Comparison of ENCODE assay signal across 37 mouse cellular contexts in the genomic region with DNA sequence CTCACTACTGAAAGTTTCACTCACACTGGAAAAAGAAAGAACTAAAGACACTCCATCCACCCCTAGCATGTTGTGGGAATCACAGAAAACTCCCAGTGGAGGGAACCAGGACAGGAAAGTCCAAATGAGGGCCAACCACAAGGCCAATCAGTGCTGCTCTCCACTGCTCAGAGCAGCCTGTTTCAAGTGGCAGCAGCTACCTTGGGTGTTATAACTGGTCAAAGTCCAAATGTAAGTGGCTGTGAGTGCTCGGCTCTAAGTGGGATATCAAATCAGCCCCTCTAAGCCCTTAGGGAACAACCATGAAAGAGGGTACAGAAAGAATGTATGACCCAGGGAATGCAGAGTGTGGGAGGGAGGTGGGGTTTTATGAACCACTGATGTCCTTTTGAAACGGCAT. TPM values are rescaled to one million over a fixed set of nuclear protein-coding genes. Genes with fewer than 3 reads are reported as not detected.
"Had no signal": no experiment of that assay in that cellular context is flagged by ENCODE, and none has a peak within 500 bp of the region (broad histone marks: within the 10 kb centered on the region; RNA-seq: fewer than 3 reads in every experiment).

No protein-coding gene starts in this region.

- H3K4me2 ChIP-seq: limb, embryonic 12.5 days; limb, embryonic 13.5 days; limb, embryonic 15.5 days; liver, embryonic 11.5 days; liver, embryonic 12.5 days; liver, embryonic 13.5 days; liver, embryonic 15.5 days; lung, embryonic 14.5 days; lung, embryonic 15.5 days; midbrain, embryonic 11.5 days; midbrain, embryonic 12.5 days; midbrain, embryonic 13.5 days; midbrain, embryonic 15.5 days; neural tube, embryonic 12.5 days had no signal

- H3K9ac ChIP-seq: limb, embryonic 12.5 days; limb, embryonic 13.5 days; limb, embryonic 15.5 days; liver, embryonic 12.5 days; liver, embryonic 13.5 days; liver, embryonic 14.5 days; liver, embryonic 15.5 days; liver, postnatal 0 days; lung, embryonic 14.5 days; lung, embryonic 15.5 days; midbrain, embryonic 12.5 days; midbrain, embryonic 13.5 days; midbrain, embryonic 15.5 days; neural tube, embryonic 12.5 days had no signal

- H3K4me3 ChIP-seq: limb, embryonic 10.5 days; limb, embryonic 12.5 days; limb, embryonic 13.5 days; limb, embryonic 15.5 days; liver, embryonic 12.5 days; liver, embryonic 13.5 days; liver, embryonic 15.5 days; lung, embryonic 15.5 days; megakaryocyte, embryonic 14.5 days; midbrain, embryonic 10.5 days; midbrain, embryonic 12.5 days; midbrain, embryonic 13.5 days; midbrain, embryonic 15.5 days; myocyte; neural tube, embryonic 12.5 days had no signal

- H3K9me3 ChIP-seq: limb, embryonic 10.5 days; limb, embryonic 12.5 days; limb, embryonic 13.5 days; limb, embryonic 15.5 days; liver, embryonic 12.5 days; liver, embryonic 13.5 days; liver, embryonic 15.5 days; lung, embryonic 15.5 days; midbrain, embryonic 10.5 days; midbrain, embryonic 12.5 days; midbrain, embryonic 13.5 days; midbrain, embryonic 15.5 days; neural tube, embryonic 12.5 days had no signal

- DNase-seq: left cerebral cortex, postnatal 4 days; liver; liver, embryonic 13.5 days; liver, postnatal 0 days; lung, adult 18-20 months; lung, adult 2 months; lung, embryonic 14.5 days; lung, postnatal 10 days; lung, postnatal 14 days; lung, postnatal 36 days; lung, postnatal 4 days; midbrain, embryonic 14.5 days had no signal

- H3K27ac ChIP-seq: limb, embryonic 10.5 days; limb, embryonic 12.5 days; limb, embryonic 13.5 days; limb, embryonic 15.5 days; liver, embryonic 12.5 days; liver, embryonic 13.5 days; liver, embryonic 14.5 days; liver, embryonic 15.5 days; lung, embryonic 15.5 days; macrophage; midbrain, embryonic 10.5 days; midbrain, embryonic 12.5 days; midbrain, embryonic 13.5 days; midbrain, embryonic 15.5 days; neural tube, embryonic 12.5 days had no signal

- H3K36me3 ChIP-seq: limb, embryonic 10.5 days; limb, embryonic 12.5 days; limb, embryonic 13.5 days; limb, embryonic 15.5 days; liver, embryonic 12.5 days; liver, embryonic 13.5 days; liver, embryonic 15.5 days; lung, embryonic 15.5 days; midbrain, embryonic 10.5 days; midbrain, embryonic 12.5 days; midbrain, embryonic 13.5 days; midbrain, embryonic 15.5 days; neural tube, embryonic 12.5 days had no signal

- H3K27me3 ChIP-seq: limb, embryonic 13.5 days; limb, embryonic 15.5 days; liver, embryonic 12.5 days; liver, embryonic 13.5 days; liver, embryonic 15.5 days; lung, embryonic 15.5 days; megakaryocyte, embryonic 14.5 days; midbrain, embryonic 12.5 days; midbrain, embryonic 13.5 days; midbrain, embryonic 15.5 days; neural tube, embryonic 12.5 days had no signal

- ATAC-seq: liver, embryonic 12.5 days; liver, postnatal 0 days; lung, postnatal 0 days; midbrain, embryonic 13.5 days; midbrain, embryonic 15.5 days; midbrain, embryonic 16.5 days had no signal

- H3K4me1 ChIP-seq: limb, embryonic 15.5 days; liver, embryonic 12.5 days; liver, embryonic 13.5 days; liver, embryonic 15.5 days; lung, embryonic 15.5 days; megakaryocyte, embryonic 14.5 days; midbrain, embryonic 12.5 days; midbrain, embryonic 15.5 days; neural tube, embryonic 12.5 days had no signal

RNA-seq across cellular contexts. Expression of a gene that starts 56.5 kb away (rescaled TPM):
- total RNA-seq: liver, adult 2 months; megakaryocyte progenitor cell, adult 5-6 weeks; megakaryocyte, adult 5-6 weeks; megakaryocyte-erythroid progenitor cell, adult 5-6 weeks; monocyte, adult 5-6 weeks had no signal
- polyA plus RNA-seq: liver, embryonic 12.5 days; lung, postnatal 0 days; macrophage had no signal
